Mouse (Mus musculus): ENCODE measurements around the gene Obsl1. TPM values are rescaled to one million over a fixed set of nuclear protein-coding genes. Genes with fewer than 3 reads are reported as not detected.

Gene Obsl1
- 41.1 and 44.0 TPM in 2 replicates for polyA plus RNA-seq (2012; rRNA removed)

- Histone ChIP-seq H3K4me3 (replicated peaks; ENCODE audit: insufficient read depth, low read depth, low read length) (peak within 1 kb of the TSS; percentile 69), H3K27ac (ENCODE audit: insufficient read depth, low read length) (peak within 1 kb of the TSS; percentile 72), H3K4me1 (ENCODE audit: control insufficient read depth, insufficient read depth, low read length) (peaks cover 12% of the 10 kb centered on the region), H3K27me3 (ENCODE audit: control insufficient read depth, insufficient read depth, low read length) (no peaks in the 10 kb centered on the region)
- 1% methylated on average over 64 of the region's 65 CpGs for WGBS
- TF ChIP-seq POLR2A (IDR thresholded peaks at IDR 0.05; ENCODE audit: borderline replicate concordance, insufficient read depth, low read length), result no peak
- no peak for TF ChIP-seq CTCF (IDR thresholded peaks at IDR 0.05; ENCODE audit: borderline replicate concordance, insufficient read depth, low read depth, low read length)
- DNase-seq, result peak; percentile 66 to 76
Observed at GRCm38 (mm10) chr1:75505956-75506831, at the start of gene Obsl1. Gene Obsl1 (minus strand): TSS chr1:75506452.

- peaks cover 6% of the 10 kb centered on the region for H3K4me1 ChIP-seq (ENCODE audit: control insufficient read depth, insufficient read depth, low read length)
- no peak for TF ChIP-seq CTCF (IDR thresholded peaks at IDR 0.05; ENCODE audit: borderline replicate concordance, insufficient read depth, low read depth, low read length)
- no peaks in the 10 kb centered on the region for H3K27me3 ChIP-seq (ENCODE audit: control insufficient read depth, insufficient read depth, low read length)
- no peak for DNase-seq
- H3K27ac ChIP-seq (ENCODE audit: insufficient read depth, low read length), result no peak overlapping the region
- H3K4me3 ChIP-seq (replicated peaks; ENCODE audit: insufficient read depth, low read depth, low read length), result no peak overlapping the region
- 80% methylated on average over 7 of the region's 7 CpGs for WGBS
Observed at GRCm38 (mm10) chr1:75555680-75556079, 49.4 kb upstream of the Obsl1 start.

GRCm38 (mm10) chr1:75550586-75550985 lies 44.3 kb upstream of the Obsl1 start:
- 72% methylated on average over 15 of the region's 15 CpGs for WGBS
- TF ChIP-seq POLR2A (IDR thresholded peaks at IDR 0.05; ENCODE audit: borderline replicate concordance, insufficient read depth, low read length) (no peak), CTCF (IDR thresholded peaks at IDR 0.05; ENCODE audit: borderline replicate concordance, insufficient read depth, low read depth, low read length) (no peak)
- Histone ChIP-seq H3K27me3 (ENCODE audit: control insufficient read depth, insufficient read depth, low read length) (no peaks in the 10 kb centered on the region), H3K27ac (ENCODE audit: insufficient read depth, low read length) (no peak overlapping the region), H3K4me1 (ENCODE audit: control insufficient read depth, insufficient read depth, low read length) (peaks cover 17% of the 10 kb centered on the region), H3K4me3 (replicated peaks; ENCODE audit: insufficient read depth, low read depth, low read length) (no peak overlapping the region)
- no peak for DNase-seq

- 65% methylated on average over 17 of the region's 17 CpGs for WGBS
- H3K4me3 ChIP-seq (replicated peaks; ENCODE audit: insufficient read depth, low read depth, low read length), result no peak overlapping the region
- no peak overlapping the region for H3K27ac ChIP-seq (ENCODE audit: insufficient read depth, low read length)
- no peak for DNase-seq
- TF ChIP-seq POLR2A (IDR thresholded peaks at IDR 0.05; ENCODE audit: borderline replicate concordance, insufficient read depth, low read length), result no peak
- no peak for TF ChIP-seq CTCF (IDR thresholded peaks at IDR 0.05; ENCODE audit: borderline replicate concordance, insufficient read depth, low read depth, low read length)
- H3K27me3 ChIP-seq (ENCODE audit: control insufficient read depth, insufficient read depth, low read length), result no peaks in the 10 kb centered on the region
- peaks cover 17% of the 10 kb centered on the region for H3K4me1 ChIP-seq (ENCODE audit: control insufficient read depth, insufficient read depth, low read length)
Observed at GRCm38 (mm10) chr1:75549289-75550279, 43.3 kb upstream of the Obsl1 start.

- Histone ChIP-seq H3K27ac (ENCODE audit: insufficient read depth, low read length) (no peak overlapping the region), H3K4me1 (ENCODE audit: control insufficient read depth, insufficient read depth, low read length) (peaks cover 17% of the 10 kb centered on the region), H3K4me3 (replicated peaks; ENCODE audit: insufficient read depth, low read depth, low read length) (no peak overlapping the region), H3K27me3 (ENCODE audit: control insufficient read depth, insufficient read depth, low read length) (no peaks in the 10 kb centered on the region)
- TF ChIP-seq CTCF (IDR thresholded peaks at IDR 0.05; ENCODE audit: borderline replicate concordance, insufficient read depth, low read depth, low read length) (no peak), POLR2A (IDR thresholded peaks at IDR 0.05; ENCODE audit: borderline replicate concordance, insufficient read depth, low read length) (no peak)
- 90% methylated on average over 17 of the region's 17 CpGs for WGBS
- DNase-seq, result no peak
Observed at GRCm38 (mm10) chr1:75548871-75549270, 42.6 kb upstream of the Obsl1 start.

- no peaks in the 10 kb centered on the region for H3K27me3 ChIP-seq (ENCODE audit: control insufficient read depth, insufficient read depth, low read length)
- H3K27ac ChIP-seq (ENCODE audit: insufficient read depth, low read length), result no peak overlapping the region
- no peak overlapping the region for H3K4me3 ChIP-seq (replicated peaks; ENCODE audit: insufficient read depth, low read depth, low read length)
- TF ChIP-seq POLR2A (IDR thresholded peaks at IDR 0.05; ENCODE audit: borderline replicate concordance, insufficient read depth, low read length) (no peak), CTCF (IDR thresholded peaks at IDR 0.05; ENCODE audit: borderline replicate concordance, insufficient read depth, low read depth, low read length) (no peak)
- DNase-seq, result no peak
- WGBS, result 96% methylated on average over 3 of the region's 3 CpGs
- peaks cover 17% of the 10 kb centered on the region for H3K4me1 ChIP-seq (ENCODE audit: control insufficient read depth, insufficient read depth, low read length)
Observed at GRCm38 (mm10) chr1:75548083-75548482, 41.8 kb upstream of the Obsl1 start.

- peaks cover 17% of the 10 kb centered on the region for H3K4me1 ChIP-seq (ENCODE audit: control insufficient read depth, insufficient read depth, low read length)
- WGBS, result 95% methylated on average over 13 of the region's 13 CpGs
- H3K27ac ChIP-seq (ENCODE audit: insufficient read depth, low read length), result no peak overlapping the region
- H3K4me3 ChIP-seq (replicated peaks; ENCODE audit: insufficient read depth, low read depth, low read length), result no peak overlapping the region
- no peaks in the 10 kb centered on the region for H3K27me3 ChIP-seq (ENCODE audit: control insufficient read depth, insufficient read depth, low read length)
- TF ChIP-seq POLR2A (IDR thresholded peaks at IDR 0.05; ENCODE audit: borderline replicate concordance, insufficient read depth, low read length), result no peak
- no peak for TF ChIP-seq CTCF (IDR thresholded peaks at IDR 0.05; ENCODE audit: borderline replicate concordance, insufficient read depth, low read depth, low read length)
- no peak for DNase-seq
Observed at GRCm38 (mm10) chr1:75547351-75547750, 41.1 kb upstream of the Obsl1 start.
